Mouse (Mus musculus): ENCODE data around the gene Rbms3. TPM values are rescaled to one million over a fixed set of nuclear protein-coding genes. Genes with fewer than 3 reads are reported as not detected.

Rbms3 gene
- polyA plus RNA-seq, 1 experiment from 2014 or later = 13.1 TPM

- no peaks in the 10 kb centered on the region for H3K9me3 ChIP-seq (ENCODE audit: control insufficient read depth)
- no peak overlapping the region for H3K4me3 ChIP-seq (ENCODE audit: low read depth, low read length)
- H3K4me2 ChIP-seq (replicated peaks; ENCODE audit: low read depth) = no peak overlapping the region
- no peaks in the 10 kb centered on the region for H3K36me3 ChIP-seq (ENCODE audit: control insufficient read depth, insufficient read depth)
- no peaks in the 10 kb centered on the region for H3K27me3 ChIP-seq (replicated peaks; ENCODE audit: control insufficient read depth, insufficient read depth, low read length)
- H3K9ac ChIP-seq (ENCODE audit: low read depth, low read length) = no peak overlapping the region
- ATAC-seq = no peak
- no peak for TF ChIP-seq CTCF (IDR thresholded peaks at IDR 0.05; ENCODE audit: low read depth)
- no peak overlapping the region for H3K27ac ChIP-seq (ENCODE audit: low read depth, low read length)
- WGBS = 89% methylated on average over 4 of the region's 4 CpGs
- H3K4me1 ChIP-seq (replicated peaks; ENCODE audit: control insufficient read depth, insufficient read depth, low read length) = no peaks in the 10 kb centered on the region
These were observed 1083.6 kb downstream of the Rbms3 start for GRCm38 (mm10) chr9:116546156-116546555.

GRCm38 (mm10) chr9:116542793-116543192, 1086.9 kb downstream of the Rbms3 start:
- Histone ChIP-seq H3K4me2 (replicated peaks; ENCODE audit: low read depth) (no peak overlapping the region), H3K36me3 (ENCODE audit: control insufficient read depth, insufficient read depth) (no peaks in the 10 kb centered on the region), H3K9me3 (ENCODE audit: control insufficient read depth) (no peaks in the 10 kb centered on the region), H3K27me3 (replicated peaks; ENCODE audit: control insufficient read depth, insufficient read depth, low read length) (no peaks in the 10 kb centered on the region), H3K4me3 (ENCODE audit: low read depth, low read length) (no peak overlapping the region), H3K9ac (ENCODE audit: low read depth, low read length) (no peak overlapping the region), H3K4me1 (replicated peaks; ENCODE audit: control insufficient read depth, insufficient read depth, low read length) (no peaks in the 10 kb centered on the region), H3K27ac (ENCODE audit: low read depth, low read length) (no peak overlapping the region)
- ATAC-seq = no peak
- 68% methylated on average over 4 of the region's 4 CpGs for WGBS
- TF ChIP-seq CTCF (IDR thresholded peaks at IDR 0.05; ENCODE audit: low read depth) = no peak

GRCm38 (mm10) chr9:116541976-116542375, 1087.7 kb downstream of the Rbms3 start:
- WGBS = 76% methylated on average over 7 of the region's 7 CpGs
- no peak for TF ChIP-seq CTCF (IDR thresholded peaks at IDR 0.05; ENCODE audit: low read depth)
- H3K27ac ChIP-seq (ENCODE audit: low read depth, low read length) = no peak overlapping the region
- no peak overlapping the region for H3K9ac ChIP-seq (ENCODE audit: low read depth, low read length)
- H3K4me3 ChIP-seq (ENCODE audit: low read depth, low read length) = no peak overlapping the region
- no peak for ATAC-seq
- H3K4me2 ChIP-seq (replicated peaks; ENCODE audit: low read depth) = no peak overlapping the region
- no peaks in the 10 kb centered on the region for H3K4me1 ChIP-seq (replicated peaks; ENCODE audit: control insufficient read depth, insufficient read depth, low read length)
- H3K9me3 ChIP-seq (ENCODE audit: control insufficient read depth) = no peaks in the 10 kb centered on the region
- H3K36me3 ChIP-seq (ENCODE audit: control insufficient read depth, insufficient read depth) = no peaks in the 10 kb centered on the region
- H3K27me3 ChIP-seq (replicated peaks; ENCODE audit: control insufficient read depth, insufficient read depth, low read length) = no peaks in the 10 kb centered on the region

GRCm38 (mm10) chr9:116535709-116536108, 1094.0 kb downstream of the Rbms3 start:
- WGBS = 80% methylated on average over 3 of the region's 3 CpGs
- Histone ChIP-seq H3K36me3 (ENCODE audit: control insufficient read depth, insufficient read depth) (no peaks in the 10 kb centered on the region), H3K9ac (ENCODE audit: low read depth, low read length) (no peak overlapping the region), H3K27me3 (replicated peaks; ENCODE audit: control insufficient read depth, insufficient read depth, low read length) (no peaks in the 10 kb centered on the region), H3K4me2 (replicated peaks; ENCODE audit: low read depth) (no peak overlapping the region), H3K9me3 (ENCODE audit: control insufficient read depth) (no peaks in the 10 kb centered on the region), H3K4me1 (replicated peaks; ENCODE audit: control insufficient read depth, insufficient read depth, low read length) (no peaks in the 10 kb centered on the region), H3K27ac (ENCODE audit: low read depth, low read length) (no peak overlapping the region), H3K4me3 (ENCODE audit: low read depth, low read length) (no peak overlapping the region)
- TF ChIP-seq CTCF (IDR thresholded peaks at IDR 0.05; ENCODE audit: low read depth) = peak; percentile 53
- ATAC-seq = no peak

- no peaks in the 10 kb centered on the region for H3K27me3 ChIP-seq (replicated peaks; ENCODE audit: control insufficient read depth, insufficient read depth, low read length)
- H3K4me3 ChIP-seq (ENCODE audit: low read depth, low read length) = no peak overlapping the region
- no peaks in the 10 kb centered on the region for H3K4me1 ChIP-seq (replicated peaks; ENCODE audit: control insufficient read depth, insufficient read depth, low read length)
- 75% methylated on average over 5 of the region's 5 CpGs for WGBS
- no peaks in the 10 kb centered on the region for H3K9me3 ChIP-seq (ENCODE audit: control insufficient read depth)
- H3K9ac ChIP-seq (ENCODE audit: low read depth, low read length) = no peak overlapping the region
- H3K27ac ChIP-seq (ENCODE audit: low read depth, low read length) = no peak overlapping the region
- H3K36me3 ChIP-seq (ENCODE audit: control insufficient read depth, insufficient read depth) = no peaks in the 10 kb centered on the region
- TF ChIP-seq CTCF (IDR thresholded peaks at IDR 0.05; ENCODE audit: low read depth) = no peak
- no peak overlapping the region for H3K4me2 ChIP-seq (replicated peaks; ENCODE audit: low read depth)
- ATAC-seq = no peak
These were observed 1096.3 kb downstream of the Rbms3 start for GRCm38 (mm10) chr9:116533381-116533780.

- no peaks in the 10 kb centered on the region for H3K36me3 ChIP-seq (ENCODE audit: control insufficient read depth, insufficient read depth)
- H3K4me3 ChIP-seq (ENCODE audit: low read depth, low read length) = no peak overlapping the region
- H3K9ac ChIP-seq (ENCODE audit: low read depth, low read length) = no peak overlapping the region
- H3K4me1 ChIP-seq (replicated peaks; ENCODE audit: control insufficient read depth, insufficient read depth, low read length) = no peaks in the 10 kb centered on the region
- ATAC-seq = no peak
- H3K27me3 ChIP-seq (replicated peaks; ENCODE audit: control insufficient read depth, insufficient read depth, low read length) = no peaks in the 10 kb centered on the region
- no peak overlapping the region for H3K4me2 ChIP-seq (replicated peaks; ENCODE audit: low read depth)
- H3K9me3 ChIP-seq (ENCODE audit: control insufficient read depth) = no peaks in the 10 kb centered on the region
- H3K27ac ChIP-seq (ENCODE audit: low read depth, low read length) = no peak overlapping the region
- 0 out of 2 replicates have a peak, but pooled peaks have one; percentile 2 for TF ChIP-seq CTCF (IDR thresholded peaks at IDR 0.05; ENCODE audit: low read depth)
- WGBS = 95% methylated on average over 4 of the region's 4 CpGs
These were observed 1098.6 kb downstream of the Rbms3 start for GRCm38 (mm10) chr9:116531121-116531520.

- Histone ChIP-seq H3K4me1 (replicated peaks; ENCODE audit: control insufficient read depth, insufficient read depth, low read length) (no peaks in the 10 kb centered on the region), H3K4me2 (replicated peaks; ENCODE audit: low read depth) (no peak overlapping the region), H3K9ac (ENCODE audit: low read depth, low read length) (no peak overlapping the region), H3K27me3 (replicated peaks; ENCODE audit: control insufficient read depth, insufficient read depth, low read length) (no peaks in the 10 kb centered on the region), H3K4me3 (ENCODE audit: low read depth, low read length) (no peak overlapping the region), H3K27ac (ENCODE audit: low read depth, low read length) (no peak overlapping the region), H3K36me3 (ENCODE audit: control insufficient read depth, insufficient read depth) (no peaks in the 10 kb centered on the region), H3K9me3 (ENCODE audit: control insufficient read depth) (no peaks in the 10 kb centered on the region)
- ATAC-seq = no peak
- WGBS = 65% methylated on average over 5 of the region's 5 CpGs
- no peak for TF ChIP-seq CTCF (IDR thresholded peaks at IDR 0.05; ENCODE audit: low read depth)
These were observed 1105.3 kb downstream of the Rbms3 start for GRCm38 (mm10) chr9:116524386-116524785.
